Mouse (Mus musculus) lung, postnatal 25 days (tissue): ENCODE results near the gene Commd7.
"Not testable (repeated sequence)": the region's sequence is repeated elsewhere in the genome, so short reads cannot be mapped to it uniquely, and the experiment has no call there.

Experiments used
- DNase-seq: peaks from one replicate; pipeline ENCODE4 v3.0.0; 2022; ENCODE audit warnings: low spot score

Commd7 gene

GRCm38 (mm10) chr2:153631976-153632870, at the start of gene Commd7:
TSS of gene Commd7 (minus strand) at chr2:153632781.
- DNase-seq, result peak; percentile 81

- no peak for DNase-seq
Measured at GRCm38 (mm10) chr2:153679959-153680358, 47.4 kb upstream of the Commd7 start.

DNA sequence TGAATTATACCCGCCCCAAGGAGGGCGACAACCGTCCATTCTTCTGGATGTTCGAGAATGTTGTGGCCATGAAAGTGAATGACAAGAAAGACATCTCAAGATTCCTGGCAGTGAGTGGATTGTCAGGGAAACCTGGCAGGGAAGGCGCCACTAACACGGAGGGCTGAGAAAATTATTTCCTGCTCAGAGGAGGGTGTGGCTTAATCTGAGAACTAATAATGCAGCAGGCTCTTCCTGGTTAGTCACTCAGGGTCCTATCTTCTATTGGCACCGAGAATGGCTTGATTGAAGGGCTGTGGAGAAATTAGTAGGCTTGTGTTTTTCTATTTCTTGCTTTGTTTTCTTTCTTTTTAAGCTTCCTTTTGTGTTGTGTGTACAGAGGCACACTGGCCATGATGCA, 45.0 kb upstream of the Commd7 start:
- DNase-seq, result no peak

- no peak for DNase-seq
Measured at GRCm38 (mm10) chr2:153676944-153677343, 44.4 kb upstream of the Commd7 start.

- DNase-seq, result not testable (repeated sequence)
Measured at GRCm38 (mm10) chr2:153675364-153675763, 42.8 kb upstream of the Commd7 start.

DNA sequence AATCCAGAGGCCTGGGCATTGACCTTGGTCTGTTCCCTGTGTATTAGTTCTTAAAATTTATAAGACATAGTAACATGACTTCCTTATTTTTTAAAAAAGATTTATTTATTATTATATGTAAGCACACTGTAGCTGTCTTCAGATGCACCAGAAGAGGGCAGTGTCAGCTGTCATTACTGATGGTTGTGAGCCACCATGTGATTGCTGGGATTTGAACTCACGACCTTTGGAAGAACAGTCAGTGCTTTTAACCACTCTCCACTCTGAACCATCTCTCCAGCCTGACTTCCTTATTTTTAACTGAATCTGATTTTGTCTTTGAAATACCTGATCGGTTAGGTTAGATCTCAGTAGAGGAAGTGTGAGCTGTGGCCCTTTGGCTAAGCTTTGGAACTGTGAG, 40.0 kb upstream of the Commd7 start:
- DNase-seq, result no peak

DNA sequence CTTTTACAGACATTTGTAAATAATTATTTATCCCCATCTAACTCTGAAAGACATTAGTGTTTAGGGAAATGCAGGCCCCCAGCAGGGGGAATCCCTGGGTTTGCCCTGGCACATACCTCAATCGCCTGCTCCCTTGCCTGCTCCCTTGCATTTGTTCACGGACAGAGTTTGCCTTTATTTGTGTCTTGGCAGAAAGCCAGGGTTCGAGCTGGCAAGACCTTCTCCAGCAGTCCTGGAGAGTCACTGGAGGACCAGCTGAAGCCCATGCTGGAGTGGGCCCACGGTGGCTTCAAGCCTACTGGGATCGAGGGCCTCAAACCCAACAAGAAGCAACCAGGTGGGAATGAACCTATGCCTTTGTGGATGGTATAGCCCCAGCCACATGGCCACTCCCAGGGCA, 37.5 kb upstream of the Commd7 start:
- DNase-seq, result no peak

DNA sequence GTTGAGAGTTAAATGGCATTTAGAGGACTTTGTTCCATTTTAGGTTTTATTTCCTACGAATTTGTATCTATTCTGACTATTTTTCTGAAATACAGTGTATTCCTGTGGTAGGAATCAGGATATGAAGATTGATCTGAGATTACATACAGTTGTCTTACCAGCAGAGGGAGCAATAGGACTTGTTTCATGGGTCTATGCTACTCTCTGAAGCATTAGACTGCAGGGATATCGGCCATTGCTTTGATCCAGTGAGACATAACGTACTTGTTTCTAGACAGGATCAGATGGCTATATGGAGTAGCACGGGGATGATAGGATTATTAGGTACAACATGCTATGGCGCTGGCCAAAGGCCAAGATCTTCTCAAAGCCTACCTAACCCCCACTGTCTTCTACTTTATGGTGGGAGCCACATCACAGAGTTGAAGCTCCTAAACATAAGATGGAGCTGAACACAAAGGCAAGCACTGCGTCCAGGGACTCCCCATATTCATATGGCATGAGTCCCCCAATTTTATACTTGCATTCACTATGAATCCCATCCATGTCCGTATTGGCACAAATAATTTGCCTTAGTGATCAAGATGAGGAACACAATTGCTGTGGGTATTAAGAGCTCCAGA, 36.3 kb upstream of the Commd7 start:
- peak; percentile 47 for DNase-seq

- no peak for DNase-seq
Measured at GRCm38 (mm10) chr2:153665401-153665800, 32.8 kb upstream of the Commd7 start.

- no peak for DNase-seq
Measured at GRCm38 (mm10) chr2:153660616-153661015, 28.0 kb upstream of the Commd7 start.

GRCm38 (mm10) chr2:153657659-153658058, 25.1 kb upstream of the Commd7 start:
- not testable (repeated sequence) for DNase-seq

- DNase-seq, result no peak
Measured at GRCm38 (mm10) chr2:153651681-153652080, 19.1 kb upstream of the Commd7 start.

DNA sequence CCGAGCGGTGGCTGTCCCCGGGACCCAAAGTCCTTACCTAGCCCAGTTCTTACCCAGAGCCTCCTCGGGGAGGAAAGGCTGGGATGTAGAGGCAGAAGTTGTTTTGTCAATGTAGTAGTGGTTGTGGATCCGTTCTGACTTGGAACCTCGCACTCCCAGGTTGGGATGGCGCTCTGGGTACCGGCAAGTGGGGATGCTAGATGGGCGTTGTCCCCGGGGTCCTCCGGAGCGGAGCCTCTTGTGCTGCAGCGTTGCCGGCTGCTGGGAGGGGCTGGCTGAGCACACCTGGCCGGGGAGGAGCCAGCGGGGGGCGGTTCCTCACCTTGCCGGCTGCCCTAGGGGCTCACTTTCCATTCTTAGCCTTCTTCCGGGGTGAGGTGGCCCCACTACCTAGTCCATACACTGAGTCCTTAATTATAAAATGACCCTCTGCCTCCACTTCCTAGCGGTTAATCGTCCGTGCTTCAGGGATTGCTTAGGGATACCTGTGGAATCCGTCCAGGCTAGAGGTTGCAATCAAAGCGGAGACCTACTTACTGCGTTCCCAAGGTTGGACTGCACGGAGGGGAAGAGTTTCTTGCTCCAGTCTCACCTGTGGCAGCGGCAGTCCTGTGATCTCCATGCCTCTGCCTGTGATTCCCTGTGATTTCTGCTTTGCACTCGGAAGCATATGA, 17.6 kb upstream of the Commd7 start:
- DNase-seq, result no peak

DNA sequence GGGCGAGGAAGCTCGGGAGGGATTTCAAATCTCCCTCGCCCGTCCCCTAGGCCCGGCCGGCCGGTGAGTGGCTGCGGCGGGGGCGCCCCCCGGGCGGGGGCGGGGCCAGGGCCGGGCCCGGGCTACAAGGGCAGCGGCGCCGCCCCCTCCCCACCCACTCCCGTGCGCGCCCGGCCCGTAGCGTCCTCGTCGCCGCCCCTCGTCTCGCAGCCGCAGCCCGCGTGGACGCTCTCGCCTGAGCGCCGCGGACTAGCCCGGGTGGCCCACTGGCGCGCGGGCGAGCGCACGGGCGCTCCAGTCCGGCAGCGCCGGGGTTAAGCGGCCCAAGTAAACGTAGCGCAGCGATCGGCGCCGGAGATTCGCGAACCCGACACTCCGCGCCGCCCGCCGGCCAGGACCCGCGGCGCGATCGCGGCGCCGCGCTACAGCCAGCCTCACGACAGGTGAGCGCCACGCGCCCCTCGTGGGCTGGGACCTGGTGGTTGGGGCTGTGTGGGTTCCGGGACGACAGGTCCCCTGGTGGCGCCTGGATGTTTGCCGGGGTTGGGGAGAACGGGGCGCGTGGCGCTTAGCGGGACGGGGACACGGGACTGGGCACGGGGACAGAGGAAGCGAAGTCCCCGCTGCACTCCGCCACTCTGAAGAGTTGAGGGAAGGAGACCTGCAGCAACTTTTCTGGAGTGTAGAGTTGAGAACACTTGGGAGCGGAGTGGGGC, 16.9 kb upstream of the Commd7 start, which contains the start of gene Dnmt3b:
Dnmt3b (plus strand) TSS at position 153 of the 716 bp plus-strand sequence.
- peak; percentile 35 for DNase-seq

GRCm38 (mm10) chr2:153648773-153649297, 16.3 kb upstream of the Commd7 start:
- DNase-seq, result no peak

DNA sequence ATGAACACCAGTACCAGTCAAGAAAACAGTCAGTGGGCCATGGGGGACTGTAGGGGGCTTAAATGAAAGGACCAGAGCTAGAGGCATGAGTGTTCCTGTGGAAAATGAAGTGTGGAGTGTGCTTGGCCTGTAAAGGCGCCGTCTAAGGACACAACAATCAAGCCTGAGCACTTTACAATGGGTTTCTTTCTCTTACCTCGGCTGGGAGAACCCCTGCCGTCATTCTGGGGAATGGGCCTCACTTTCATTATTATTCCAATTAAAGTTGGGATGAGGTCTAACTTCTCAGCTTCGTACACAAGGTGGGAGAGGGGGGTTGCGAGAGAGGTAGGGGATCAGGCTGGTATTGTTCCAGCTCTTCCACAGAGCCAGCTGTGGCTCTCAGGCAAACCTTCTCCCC, 10.4 kb upstream of the Commd7 start:
- DNase-seq, result no peak

DNA sequence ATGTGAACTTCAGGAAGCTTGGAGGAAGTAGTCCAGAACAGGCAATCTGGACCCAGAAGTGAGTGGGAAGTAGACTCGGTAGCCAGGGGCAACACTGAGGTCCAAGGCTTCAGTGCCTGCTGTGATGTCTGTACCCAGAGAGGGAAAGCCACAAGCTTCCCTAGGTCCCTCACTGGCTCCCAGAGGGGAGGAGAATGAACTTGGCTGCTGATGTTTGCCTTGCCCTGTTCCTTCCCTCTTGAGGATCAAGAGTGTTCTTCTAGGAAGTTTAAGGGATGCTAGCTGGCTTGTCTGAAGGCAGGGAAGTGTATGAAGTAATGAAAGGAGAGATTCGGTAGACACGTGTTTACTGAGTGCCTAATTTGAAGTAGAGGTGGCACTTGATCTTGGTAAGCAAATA, 9.9 kb upstream of the Commd7 start:
- no peak for DNase-seq

DNA sequence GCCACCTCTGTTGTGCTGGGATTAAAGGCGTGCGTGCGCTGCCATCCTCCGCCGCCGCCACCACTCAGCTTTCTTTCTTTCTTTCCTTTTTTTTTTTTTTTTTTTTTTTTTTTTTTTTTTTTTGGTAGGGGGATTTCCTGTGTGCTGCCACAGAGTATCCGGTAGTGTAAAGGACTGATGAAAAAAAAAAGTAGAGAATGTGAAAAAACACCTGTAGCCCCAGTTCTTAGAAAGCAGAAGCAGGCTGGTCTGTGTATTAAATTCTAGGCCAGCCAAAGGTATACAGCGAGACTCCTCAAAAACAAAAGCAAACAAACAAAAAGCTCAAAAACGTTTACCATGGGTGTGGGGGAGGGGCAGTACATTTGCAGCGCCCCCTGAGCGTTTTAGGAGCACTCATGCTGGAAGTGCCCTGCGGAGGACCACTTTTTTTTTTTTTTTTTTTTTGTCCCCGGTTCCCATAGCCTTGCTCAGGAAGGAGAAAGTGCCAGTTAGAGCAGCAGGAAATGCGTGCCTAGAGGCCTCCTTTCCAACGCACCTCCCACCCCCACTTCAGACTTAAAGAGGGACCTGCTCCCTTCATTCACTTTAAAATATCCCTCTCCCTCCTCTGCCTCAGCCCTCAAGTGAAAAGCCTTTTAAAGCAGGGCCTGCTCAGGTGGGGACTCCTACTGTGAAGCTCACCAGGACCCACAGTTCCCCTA, 6.5 kb upstream of the Commd7 start:
- no peak for DNase-seq

GRCm38 (mm10) chr2:153633259-153633658, 678 bp upstream of the Commd7 start:
- no peak for DNase-seq

- no peak for DNase-seq
Measured at GRCm38 (mm10) chr2:153632871-153633226, 268 bp upstream of the Commd7 start.

DNA sequence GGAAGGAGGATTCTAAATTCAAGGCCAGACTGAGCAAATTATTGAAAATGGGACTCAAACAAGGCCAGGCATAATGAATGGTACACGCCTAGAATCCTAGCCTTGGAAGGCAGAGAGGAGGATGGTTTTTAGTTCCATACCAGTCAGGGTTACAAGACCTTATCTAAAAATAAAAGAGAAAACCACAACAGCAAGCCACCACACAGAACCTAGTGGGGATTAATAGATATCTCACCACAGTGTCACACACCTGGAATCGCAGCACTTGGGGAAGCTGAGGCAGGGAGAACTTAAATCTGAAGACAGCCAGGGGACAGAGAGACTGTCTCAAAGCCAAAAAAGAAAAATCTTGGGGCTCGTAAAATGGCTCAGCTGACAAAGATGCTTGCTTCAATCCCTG, 1.6 kb downstream of the Commd7 start:
- DNase-seq, result no peak
